Mouse (Mus musculus) spleen, adult 2 months (tissue): Measurements from ENCODE around the gene Grk2. TPM values are rescaled to one million over a fixed set of nuclear protein-coding genes. Genes with fewer than 3 reads are reported as not detected.
"Not testable (repeated sequence)": the region's sequence is repeated elsewhere in the genome, so short reads cannot be mapped to it uniquely, and the experiment has no call there.

Source experiments
- DNase-seq, 2 experiments: peaks; one replicate each; pipeline versions ENCODE4 v3.0.0 to v3.0.0-alpha.2; 2012 to 2021; ENCODE audit warnings: low spot score in 2 of 2, low read depth in 1 of 2
- H3K27ac ChIP-seq: fragments of 200-500 bp; 2 replicates; pipeline ENCODE4 v1.5.1; 2012; ENCODE audit warnings: low read length, inconsistent platforms; ENCODE audit not compliant: insufficient read depth
- H3K27me3 ChIP-seq: fragments of 200-500 bp; 2 replicates; pipeline ENCODE4 v1.6.1; 2012; ENCODE audit warnings: mild to moderate bottlenecking, moderate library complexity, low read length, inconsistent platforms; ENCODE audit not compliant: control insufficient read depth, insufficient read depth
- H3K36me3 ChIP-seq: fragments of 200-500 bp; 2 replicates; pipeline ENCODE4 v1.6.1; 2012; ENCODE audit warnings: mild to moderate bottlenecking, low read length, inconsistent platforms; ENCODE audit not compliant: control insufficient read depth, insufficient read depth
- H3K4me1 ChIP-seq: fragments of 200-500 bp; 2 replicates; pipeline ENCODE4 v1.6.1; 2011; ENCODE audit warnings: inconsistent platforms; ENCODE audit not compliant: control insufficient read depth, insufficient read depth, insufficient read length
- H3K4me3 ChIP-seq: fragments of 200-500 bp; 2 replicates; pipeline ENCODE4 v1.5.1; 2011; ENCODE audit warnings: mild to moderate bottlenecking, inconsistent platforms; ENCODE audit not compliant: insufficient read depth, insufficient read length; ENCODE audit errors: extremely low read depth
- CTCF ChIP-seq: fragments of 200-500 bp; IDR thresholded peaks from 2 replicates; pipeline ENCODE4 v1.5.1; 2011; ENCODE audit warnings: mild to moderate bottlenecking, inconsistent platforms; ENCODE audit not compliant: insufficient read depth, insufficient read length, insufficient replicate concordance; ENCODE audit errors: extremely low read depth
- POLR2A ChIP-seq: fragments of 200-500 bp; IDR thresholded peaks from 2 replicates; pipeline ENCODE4 v1.6.1; 2011; ENCODE audit warnings: low read depth, low read length, inconsistent platforms
- WGBS: fragments of 180-500 bp; shearing (Covaris S2); methylation state at CpG from one replicate; pipeline ENCODE4 v1.1.7; 2018; 5-methylcytosine and 5-hydroxymethylcytosine counted together
- polyA plus RNA-seq: library from polyadenylated mRNA; depleted of rRNA; stranded (reverse); fragments of >200 nt; gene quantifications from 2 replicates; pipeline ENCODE4 v1.2.3, GENCODE M21; 2012

The Grk2 gene
- polyA plus RNA-seq, 1 experiment, result 301 TPM

- no peak overlapping the region for H3K27ac ChIP-seq
- TF ChIP-seq POLR2A (no peak), CTCF (no peak)
- DNase-seq, result no peak
- no peak overlapping the region for H3K4me3 ChIP-seq
- peaks cover 5% of the 10 kb centered on the region; the same call in 1 of the 2 replicates for H3K4me1 ChIP-seq
- H3K27me3 ChIP-seq, result no peaks in the 10 kb centered on the region
- H3K36me3 ChIP-seq, result no peaks in the 10 kb centered on the region
- 44% methylated on average over 6 of the region's 6 CpGs for WGBS
These were observed 43.3 kb downstream of the Grk2 start for GRCm38 (mm10) chr19:4262756-4263155.

DNA sequence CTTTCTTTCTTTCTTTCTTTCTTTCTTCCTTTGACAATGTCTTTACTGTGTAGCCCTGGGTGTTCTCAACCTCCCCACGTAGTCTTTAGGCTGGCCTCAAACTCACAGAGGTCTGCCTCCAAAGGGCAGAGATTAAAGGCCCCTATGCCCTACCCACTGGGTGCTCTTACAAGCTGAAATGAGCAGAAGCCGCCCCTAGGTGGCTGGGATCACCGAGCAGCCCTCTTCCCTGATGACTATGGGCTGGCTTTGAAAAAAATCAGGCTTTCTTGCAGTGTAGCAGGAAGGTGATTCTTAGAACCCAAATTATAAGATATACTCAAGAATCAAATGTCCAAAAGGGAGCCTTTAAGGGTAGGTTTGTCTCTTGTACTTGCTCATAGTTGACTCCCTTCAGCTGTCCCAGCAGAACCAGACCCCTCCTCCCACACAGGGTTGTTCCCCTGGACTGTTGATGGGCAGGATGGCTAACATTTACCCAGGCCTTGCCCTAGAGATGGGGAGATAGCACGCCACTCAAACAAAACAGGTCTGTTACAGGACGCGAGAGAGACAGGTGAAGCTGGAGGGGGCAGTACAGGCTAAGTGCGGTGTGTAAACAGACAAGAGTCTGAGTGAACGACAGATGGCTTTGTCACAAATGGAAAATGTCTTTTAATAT, 44.9 kb downstream of the Grk2 start:
- Histone ChIP-seq H3K4me3 (no peak overlapping the region), H3K4me1 (peaks cover 7% of the 10 kb centered on the region; the same call in 1 of the 2 replicates), H3K27ac (no peak overlapping the region), H3K36me3 (no peaks in the 10 kb centered on the region), H3K27me3 (no peaks in the 10 kb centered on the region)
- peak; percentile 21; the same call in 1 of the 2 replicates for TF ChIP-seq CTCF
- no peak for TF ChIP-seq POLR2A
- WGBS, result 60% methylated on average over 8 of the region's 8 CpGs
- DNase-seq, result no peak

GRCm38 (mm10) chr19:4257897-4258252, 48.1 kb downstream of the Grk2 start:
- no peak for TF ChIP-seq CTCF
- 54% methylated on average over 12 of the region's 12 CpGs for WGBS
- Histone ChIP-seq H3K36me3 (no peaks in the 10 kb centered on the region), H3K4me1 (peaks cover 5% of the 10 kb centered on the region; the same call in 1 of the 2 replicates), H3K27me3 (no peaks in the 10 kb centered on the region), H3K4me3 (no peak overlapping the region), H3K27ac (no peak overlapping the region)
- DNase-seq, result no peak

DNA sequence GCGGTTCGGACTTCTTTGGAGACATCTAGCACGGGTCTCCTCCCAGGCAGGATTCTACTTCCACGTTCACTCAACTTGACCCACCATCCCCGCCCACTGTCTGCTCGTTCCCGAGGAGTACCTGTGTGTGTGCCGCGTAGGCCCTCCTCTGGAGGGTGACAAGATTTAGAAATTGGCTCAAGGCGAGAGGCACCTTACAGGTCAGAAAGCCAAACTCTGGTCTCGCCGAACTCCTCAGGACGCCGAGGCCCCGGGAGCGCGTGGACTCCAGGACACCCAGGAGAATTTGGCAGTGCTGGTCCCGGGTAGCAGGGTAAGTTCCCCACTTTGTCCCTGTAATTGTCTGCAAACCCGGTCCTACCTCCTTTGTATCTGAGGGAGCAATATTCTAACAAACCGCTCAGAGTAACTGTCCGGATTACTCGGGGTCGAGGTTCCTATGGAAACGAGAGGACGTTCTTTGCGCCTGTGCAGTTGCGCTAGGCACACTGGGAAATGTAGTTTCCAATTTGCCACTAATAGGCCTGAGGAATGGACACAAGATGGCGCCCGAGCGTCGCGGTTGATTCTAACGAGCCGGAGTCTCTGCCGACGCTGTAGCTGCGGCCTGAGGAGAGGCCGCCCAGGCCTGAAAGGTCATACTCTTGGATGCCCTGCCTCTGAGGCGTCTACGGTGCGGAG, 48.7 kb downstream of the Grk2 start:
- WGBS, result under 1% methylated on average over 41 of the region's 41 CpGs
- Histone ChIP-seq H3K36me3 (no peaks in the 10 kb centered on the region), H3K4me1 (peaks cover 4% of the 10 kb centered on the region; the same call in 1 of the 2 replicates), H3K27me3 (no peaks in the 10 kb centered on the region), H3K27ac (no peak overlapping the region), H3K4me3 (peak overlapping the region; percentile 62)
- peak; percentile 85 to 89 for DNase-seq
- TF ChIP-seq POLR2A (no peak), CTCF (peak; percentile 97)

DNA sequence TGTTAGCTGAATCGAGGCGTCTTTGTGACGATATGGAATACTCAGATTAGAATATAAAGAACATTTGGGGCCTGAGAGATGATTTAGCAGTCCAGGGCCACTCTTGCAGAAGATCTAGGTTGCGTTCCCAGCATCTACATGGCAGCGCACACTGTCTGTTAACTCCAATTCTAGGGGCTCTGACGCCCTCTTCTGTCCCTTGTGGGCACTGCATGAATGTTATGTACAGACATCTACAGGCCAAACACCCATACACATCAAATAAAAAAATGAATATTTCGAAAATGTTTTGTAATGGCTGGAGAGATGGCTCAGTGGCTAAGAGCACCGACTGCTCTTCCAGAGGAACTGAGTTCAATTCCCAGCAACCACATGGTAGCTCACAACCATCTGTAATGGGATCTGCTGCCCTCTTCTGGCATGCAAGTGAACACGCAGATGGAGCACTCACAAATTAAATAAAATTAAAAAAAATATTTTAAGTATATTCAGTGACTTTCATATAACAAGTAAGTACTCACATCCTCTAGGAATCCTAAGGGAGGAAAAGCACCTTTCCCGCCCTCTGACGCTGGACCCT, 50.3 kb downstream of the Grk2 start:
- Histone ChIP-seq H3K27me3 (no peaks in the 10 kb centered on the region), H3K36me3 (no peaks in the 10 kb centered on the region), H3K27ac (no peak overlapping the region), H3K4me1 (peaks cover 3% of the 10 kb centered on the region; the same call in 1 of the 2 replicates), H3K4me3 (no peak overlapping the region)
- 86% methylated on average over 11 of the region's 11 CpGs for WGBS
- no peak for DNase-seq
- TF ChIP-seq CTCF (no peak), POLR2A (no peak)

GRCm38 (mm10) chr19:4254230-4254629, 51.8 kb downstream of the Grk2 start:
- WGBS, result 92% methylated on average over 7 of the region's 7 CpGs
- no peak for DNase-seq
- TF ChIP-seq POLR2A, result no peak
- no peak for TF ChIP-seq CTCF

GRCm38 (mm10) chr19:4248683-4249082, 57.3 kb downstream of the Grk2 start:
- not testable (repeated sequence) for DNase-seq, H3K4me3 ChIP-seq, H3K27ac ChIP-seq, H3K36me3 ChIP-seq, H3K4me1 ChIP-seq, H3K27me3 ChIP-seq
- WGBS, result 95% methylated on average over 1 of the region's 1 CpGs

More at GRCm38 (mm10) chr19:4254230-4254629, 51.8 kb downstream of the Grk2 start:
- Histone ChIP-seq H3K36me3 (no peaks in the 10 kb centered on the region), H3K27ac (no peak overlapping the region), H3K4me1 (peaks cover 3% of the 10 kb centered on the region; the same call in 1 of the 2 replicates), H3K4me3 (no peak overlapping the region), H3K27me3 (no peaks in the 10 kb centered on the region)
